Comparison of ENCODE assay signal across 8 mouse cellular contexts in genomic region chr11:38747549-38747948, GRCm38 (mm10).
DNase-seq lines count a peak whose midpoint lies in the region; ATAC-seq lines count a peak whose summit lies in the region.

No protein-coding gene starts in this region.

- no peak for ATAC-seq in midbrain, embryonic 13.5 days

- DNase-seq in adrenal gland, postnatal 10 days = peak; percentile 44
- DNase-seq in adrenal gland, postnatal 25 days = no peak
- peak; percentile 43 for DNase-seq in midbrain, embryonic 10.5 days (ENCODE audit: low spot score)
- DNase-seq in embryo, embryonic 9.5 days (ENCODE audit: extremely low spot score) = peak; percentile 44
- peak; percentile 12 to 43 for DNase-seq in left cerebral cortex, postnatal 25 days (ENCODE audit: low spot score in 2 of 2)
- DNase-seq in gastrocnemius, adult 8-10 months (ENCODE audit: low spot score in 2 of 2) = no peak
- DNase-seq in yolk sac, embryonic 10.5 days (ENCODE audit: low spot score) = no peak

- WGBS in midbrain, embryonic 10.5 days = 42% methylated on average over 3 of the region's 3 CpGs
- WGBS in midbrain, embryonic 13.5 days = 43% methylated on average over 3 of the region's 3 CpGs

- peak overlapping the region; percentile 52; the same call in 1 of the 2 replicates for H3K27ac ChIP-seq in midbrain, embryonic 10.5 days (replicated peaks)
- H3K27ac ChIP-seq in midbrain, embryonic 13.5 days = no peak overlapping the region

- no peak overlapping the region for H3K9ac ChIP-seq in midbrain, embryonic 13.5 days (replicated peaks)

- H3K4me2 ChIP-seq in midbrain, embryonic 13.5 days (replicated peaks) = no peak overlapping the region

- H3K4me3 ChIP-seq in midbrain, embryonic 10.5 days = no peak overlapping the region
- H3K4me3 ChIP-seq in midbrain, embryonic 13.5 days (replicated peaks) = no peak overlapping the region

- peaks cover 4% of the 10 kb centered on the region; the same call in 1 of the 2 replicates for H3K4me1 ChIP-seq in midbrain, embryonic 10.5 days
- no peaks in the 10 kb centered on the region for H3K4me1 ChIP-seq in midbrain, embryonic 13.5 days (replicated peaks)

- no peaks in the 10 kb centered on the region for H3K9me3 ChIP-seq in midbrain, embryonic 10.5 days (replicated peaks)
- H3K9me3 ChIP-seq in midbrain, embryonic 13.5 days = no peaks in the 10 kb centered on the region

- intact Hi-C loops in left cerebral cortex, postnatal 25 days (cut with DNase I) = no loop called here

- no peaks in the 10 kb centered on the region for H3K36me3 ChIP-seq in midbrain, embryonic 10.5 days
- no peaks in the 10 kb centered on the region for H3K36me3 ChIP-seq in midbrain, embryonic 13.5 days

- no peaks in the 10 kb centered on the region for H3K27me3 ChIP-seq in midbrain, embryonic 10.5 days (ENCODE audit: low read depth, poor library complexity, severe bottlenecking)
- H3K27me3 ChIP-seq in midbrain, embryonic 13.5 days = no peaks in the 10 kb centered on the region

Comparison
In these comparisons a context has a peak if more than half of its experiments do, and no peak if none do; other contexts are left out.
1. DNase-seq: peak in adrenal gland, postnatal 10 days (single experiment), midbrain, embryonic 10.5 days (single experiment), embryo, embryonic 9.5 days (single experiment) and left cerebral cortex, postnatal 25 days (2 of 2); none in adrenal gland, postnatal 25 days (single experiment), gastrocnemius, adult 8-10 months (0 of 2) and yolk sac, embryonic 10.5 days (single experiment).